Mouse (Mus musculus): Measurements from ENCODE around the gene Gan. TPM values are rescaled to one million over a fixed set of nuclear protein-coding genes. Genes with fewer than 3 reads are reported as not detected.

Gan gene
- polyA plus RNA-seq, 1 experiment from 2014 or later: 3.0 TPM

DNA sequence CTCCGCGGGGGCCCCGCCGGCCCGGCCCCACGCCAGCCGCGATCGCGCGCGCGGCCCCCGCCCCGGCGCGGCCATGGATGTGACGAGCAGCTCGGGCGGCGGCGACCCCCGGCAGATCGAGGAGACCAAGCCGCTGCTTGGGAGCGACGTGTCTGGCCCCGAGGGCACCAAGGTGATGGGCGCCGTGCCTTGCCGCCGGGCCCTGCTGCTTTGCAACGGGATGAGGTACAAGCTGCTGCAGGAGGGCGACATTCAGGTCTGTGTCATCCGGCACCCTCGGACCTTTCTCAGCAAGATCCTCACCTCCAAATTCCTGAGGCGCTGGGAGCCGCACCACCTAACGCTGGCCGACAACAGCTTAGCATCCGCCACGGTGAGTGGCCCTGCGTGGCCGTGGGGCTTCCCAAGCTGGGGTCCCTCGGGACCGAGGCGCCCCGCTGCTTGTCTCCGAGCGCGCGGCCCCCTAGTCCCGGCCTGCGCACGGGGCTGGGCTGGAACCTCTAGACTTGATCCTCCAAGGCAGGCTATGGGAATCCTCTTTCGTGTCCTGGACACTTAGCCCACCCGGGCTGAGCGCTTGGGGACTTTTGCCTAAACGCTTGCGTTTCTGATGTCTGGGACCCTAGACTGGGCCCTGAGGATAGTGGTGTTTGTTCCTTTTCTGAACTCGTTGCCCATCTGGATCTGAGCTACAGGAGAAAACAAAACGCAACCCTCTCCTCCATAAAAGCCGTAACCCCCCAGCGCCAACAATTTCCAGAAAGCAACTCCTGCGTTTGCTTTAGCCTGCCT, 99.3 kb downstream of the Gan start, which contains the start of gene Cmip:
Cmip (plus strand) TSS at position 36 of the 792 bp plus-strand sequence.
- Histone ChIP-seq H3K27me3 (replicated peaks; ENCODE audit: control insufficient read depth, insufficient read depth, low read length) (no peaks in the 10 kb centered on the region), H3K27ac (ENCODE audit: low read depth) (peak within 1 kb of the TSS; percentile 77), H3K36me3 (ENCODE audit: control insufficient read depth, insufficient read depth, low read length) (no peaks in the 10 kb centered on the region), H3K4me1 (replicated peaks; ENCODE audit: control insufficient read depth, insufficient read depth, low read length) (peaks cover 36% of the 10 kb centered on the region), H3K4me2 (ENCODE audit: low read length) (peak within 1 kb of the TSS; percentile 89), H3K9me3 (ENCODE audit: control insufficient read depth, low read length) (no peaks in the 10 kb centered on the region), H3K4me3 (ENCODE audit: low read depth, low read length) (peak within 1 kb of the TSS; percentile 100), H3K9ac (ENCODE audit: low read length) (peak within 1 kb of the TSS; percentile 93)
- peak; percentile 79 for DNase-seq (ENCODE audit: low spot score)
- ATAC-seq (replicated peaks; ENCODE audit: low FRiP score, low TSS enrichment, low read depth): peak; percentile 32; the same call in 1 of the 2 replicates
- under 1% methylated on average over 62 of the region's 65 CpGs for WGBS

DNA sequence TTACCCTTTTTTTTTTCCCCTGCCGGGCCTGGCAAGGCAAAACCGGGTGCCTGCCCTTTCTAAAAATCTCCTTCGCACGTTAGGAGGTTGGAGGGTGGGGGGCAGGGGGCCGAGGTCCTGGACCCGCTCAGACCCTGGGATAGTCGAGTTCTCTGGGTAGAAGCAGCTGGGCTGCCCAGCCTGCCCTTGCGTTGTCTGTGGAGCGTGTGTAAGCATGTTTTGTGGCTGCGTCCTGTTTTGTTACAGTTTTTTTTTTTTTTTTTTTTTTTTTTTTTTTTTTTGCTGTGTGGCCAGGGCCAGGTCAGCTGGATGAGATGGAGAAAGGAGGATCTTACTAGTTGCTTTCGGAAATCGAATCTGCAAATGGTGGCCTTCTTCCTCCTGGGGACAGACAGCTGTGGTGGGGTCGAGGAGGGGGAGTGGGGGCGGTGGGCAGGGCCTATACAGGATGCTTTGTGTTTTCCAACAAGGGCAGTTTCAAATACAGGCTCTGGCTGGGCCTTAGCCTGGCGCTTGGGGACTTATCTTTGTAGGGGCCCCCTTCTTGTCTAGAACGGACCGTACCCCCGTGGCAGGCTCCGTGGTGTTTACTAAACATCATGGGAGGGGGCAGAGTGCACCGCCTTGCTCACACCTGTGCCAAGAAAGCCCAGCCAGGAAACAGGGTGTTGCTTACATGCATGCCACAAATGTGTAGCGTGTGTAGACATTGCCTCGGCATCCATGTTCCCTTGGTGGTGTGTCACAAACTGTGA, 100.1 kb downstream of the Gan start:
- ATAC-seq (replicated peaks; ENCODE audit: low FRiP score, low TSS enrichment, low read depth) (no peak), DNase-seq (ENCODE audit: low spot score) (peak; percentile 75)

DNA sequence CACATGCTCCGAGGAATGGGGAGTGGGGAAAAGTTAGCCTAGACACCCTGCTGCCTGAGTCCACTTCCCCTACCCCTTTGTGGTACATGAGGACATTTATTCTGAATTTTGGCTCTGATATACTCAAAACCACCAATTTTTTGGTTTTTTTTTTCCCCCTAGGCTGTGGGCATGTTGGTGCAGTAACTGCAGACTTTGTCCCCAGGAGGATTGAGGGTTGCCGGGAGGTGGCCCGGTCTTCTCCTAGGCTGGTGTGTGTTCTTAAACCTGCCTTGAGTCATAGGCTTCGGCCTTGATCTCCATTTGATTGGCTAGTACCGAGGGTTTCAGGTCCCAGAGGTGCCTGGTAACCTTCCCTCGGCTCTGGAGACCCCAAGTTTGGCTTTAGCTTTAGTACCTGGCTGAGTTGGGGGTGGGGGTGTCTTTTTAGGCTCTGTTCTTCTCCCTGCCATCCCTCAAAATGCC, 100.7 kb downstream of the Gan start:
- Histone ChIP-seq H3K9me3 (ENCODE audit: control insufficient read depth, low read length) (no peaks in the 10 kb centered on the region), H3K4me2 (ENCODE audit: low read length) (peak overlapping the region; percentile 89), H3K4me1 (replicated peaks; ENCODE audit: control insufficient read depth, insufficient read depth, low read length) (peaks cover 44% of the 10 kb centered on the region), H3K27ac (ENCODE audit: low read depth) (peak overlapping the region; percentile 77), H3K27me3 (replicated peaks; ENCODE audit: control insufficient read depth, insufficient read depth, low read length) (no peaks in the 10 kb centered on the region), H3K36me3 (ENCODE audit: control insufficient read depth, insufficient read depth, low read length) (no peaks in the 10 kb centered on the region), H3K9ac (ENCODE audit: low read length) (peak overlapping the region; percentile 93), H3K4me3 (ENCODE audit: low read depth, low read length) (peak overlapping the region; percentile 100)
- no peak for DNase-seq (ENCODE audit: low spot score)
- no peak for ATAC-seq (replicated peaks; ENCODE audit: low FRiP score, low TSS enrichment, low read depth)
- WGBS: 49% methylated on average over 6 of the region's 6 CpGs

More for the DNA sequence above, 100.1 kb downstream of the Gan start:
- 4% methylated on average over 22 of the region's 22 CpGs for WGBS
- Histone ChIP-seq H3K4me1 (replicated peaks; ENCODE audit: control insufficient read depth, insufficient read depth, low read length) (peaks cover 42% of the 10 kb centered on the region), H3K4me3 (ENCODE audit: low read depth, low read length) (peak overlapping the region; percentile 100), H3K27me3 (replicated peaks; ENCODE audit: control insufficient read depth, insufficient read depth, low read length) (no peaks in the 10 kb centered on the region), H3K9ac (ENCODE audit: low read length) (peak overlapping the region; percentile 93), H3K9me3 (ENCODE audit: control insufficient read depth, low read length) (no peaks in the 10 kb centered on the region), H3K36me3 (ENCODE audit: control insufficient read depth, insufficient read depth, low read length) (no peaks in the 10 kb centered on the region), H3K27ac (ENCODE audit: low read depth) (peak overlapping the region; percentile 77), H3K4me2 (ENCODE audit: low read length) (peak overlapping the region; percentile 89)

DNA sequence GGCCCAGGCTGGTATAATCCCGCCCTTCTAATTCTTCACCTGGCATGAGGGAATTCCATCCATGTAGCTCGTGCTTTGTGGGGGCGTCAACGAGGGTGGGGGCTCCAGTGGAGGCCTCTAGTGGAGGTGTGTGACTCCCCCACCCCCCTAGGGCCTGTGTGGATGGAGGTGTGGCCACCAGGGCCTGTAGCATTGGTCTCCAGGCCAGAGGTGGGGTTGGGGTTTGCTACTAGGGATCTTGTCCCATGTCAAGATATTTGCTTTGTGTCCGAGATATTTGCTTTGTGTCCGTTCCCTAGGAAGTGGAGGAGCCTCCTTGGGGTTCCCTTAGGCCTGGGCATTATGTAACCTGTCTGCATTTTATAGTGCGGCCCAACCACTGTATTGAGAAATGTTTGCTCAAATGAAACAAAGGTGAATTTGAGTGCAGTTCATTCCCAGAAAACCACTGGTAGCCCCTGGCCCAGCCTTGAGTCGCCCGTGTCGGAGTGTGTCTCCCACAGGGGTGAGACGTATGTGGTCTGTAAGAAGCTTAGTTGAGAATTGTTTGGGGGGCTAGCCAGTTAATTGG, 101.6 kb downstream of the Gan start:
- ATAC-seq (replicated peaks; ENCODE audit: low FRiP score, low TSS enrichment, low read depth) (no peak), DNase-seq (ENCODE audit: low spot score) (no peak)
- H3K9ac ChIP-seq (ENCODE audit: low read length): peak overlapping the region; percentile 93
- peak overlapping the region; percentile 89 for H3K4me2 ChIP-seq (ENCODE audit: low read length)
- peak overlapping the region; percentile 7; the same call in 1 of the 2 replicates for H3K27ac ChIP-seq (ENCODE audit: low read depth)
- peaks cover 44% of the 10 kb centered on the region for H3K4me1 ChIP-seq (replicated peaks; ENCODE audit: control insufficient read depth, insufficient read depth, low read length)
- H3K36me3 ChIP-seq (ENCODE audit: control insufficient read depth, insufficient read depth, low read length): no peaks in the 10 kb centered on the region
- 61% methylated on average over 11 of the region's 11 CpGs for WGBS
- H3K9me3 ChIP-seq (ENCODE audit: control insufficient read depth, low read length): no peaks in the 10 kb centered on the region
- no peaks in the 10 kb centered on the region for H3K27me3 ChIP-seq (replicated peaks; ENCODE audit: control insufficient read depth, insufficient read depth, low read length)
- H3K4me3 ChIP-seq (ENCODE audit: low read depth, low read length): peak overlapping the region; percentile 100

DNA sequence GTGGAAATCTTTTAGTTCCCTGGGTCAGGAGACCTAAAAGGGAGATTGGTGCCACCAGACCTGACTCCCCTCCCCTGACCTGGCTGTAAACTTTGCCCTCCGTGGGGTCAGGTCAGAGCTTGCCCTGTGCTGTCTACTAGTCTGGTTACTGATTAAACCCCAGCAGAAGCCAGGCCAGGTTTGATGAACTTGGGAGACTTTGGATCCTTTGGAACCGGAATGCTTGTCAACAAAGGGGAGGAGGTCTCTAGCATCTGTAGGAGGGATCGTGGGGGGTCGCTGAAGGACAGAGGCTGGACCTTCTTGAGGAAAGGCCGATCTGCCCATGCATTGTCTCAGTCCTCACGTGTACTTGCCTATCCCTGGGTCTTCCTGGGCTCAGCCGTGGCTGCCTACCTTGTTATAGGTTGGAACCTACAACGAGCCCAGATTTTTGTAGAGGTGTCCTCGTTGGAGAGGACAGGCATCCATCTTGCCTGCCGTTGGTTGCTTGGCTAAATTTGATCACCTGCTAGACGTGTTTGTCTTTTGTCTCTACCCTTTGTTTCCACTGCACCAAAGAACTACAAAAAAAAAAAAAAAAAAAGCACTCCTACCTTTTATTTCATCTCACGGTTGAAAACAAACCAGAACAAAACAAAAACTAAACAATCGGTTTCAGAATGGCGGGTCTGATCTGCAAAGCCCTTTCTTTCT, 102.4 kb downstream of the Gan start:
- Histone ChIP-seq H3K9ac (ENCODE audit: low read length) (peak overlapping the region; percentile 93; the same call in 1 of the 2 replicates), H3K9me3 (ENCODE audit: control insufficient read depth, low read length) (no peaks in the 10 kb centered on the region), H3K27me3 (replicated peaks; ENCODE audit: control insufficient read depth, insufficient read depth, low read length) (no peaks in the 10 kb centered on the region), H3K4me1 (replicated peaks; ENCODE audit: control insufficient read depth, insufficient read depth, low read length) (peaks cover 44% of the 10 kb centered on the region), H3K36me3 (ENCODE audit: control insufficient read depth, insufficient read depth, low read length) (no peaks in the 10 kb centered on the region), H3K4me3 (ENCODE audit: low read depth, low read length) (peak overlapping the region; percentile 6; the same call in 1 of the 2 replicates), H3K4me2 (ENCODE audit: low read length) (peak overlapping the region; percentile 89), H3K27ac (ENCODE audit: low read depth) (peak overlapping the region; percentile 9; the same call in 1 of the 2 replicates)
- WGBS: 32% methylated on average over 14 of the region's 14 CpGs
- DNase-seq (ENCODE audit: low spot score): peak; percentile 65
- no peak for ATAC-seq (replicated peaks; ENCODE audit: low FRiP score, low TSS enrichment, low read depth)

DNA sequence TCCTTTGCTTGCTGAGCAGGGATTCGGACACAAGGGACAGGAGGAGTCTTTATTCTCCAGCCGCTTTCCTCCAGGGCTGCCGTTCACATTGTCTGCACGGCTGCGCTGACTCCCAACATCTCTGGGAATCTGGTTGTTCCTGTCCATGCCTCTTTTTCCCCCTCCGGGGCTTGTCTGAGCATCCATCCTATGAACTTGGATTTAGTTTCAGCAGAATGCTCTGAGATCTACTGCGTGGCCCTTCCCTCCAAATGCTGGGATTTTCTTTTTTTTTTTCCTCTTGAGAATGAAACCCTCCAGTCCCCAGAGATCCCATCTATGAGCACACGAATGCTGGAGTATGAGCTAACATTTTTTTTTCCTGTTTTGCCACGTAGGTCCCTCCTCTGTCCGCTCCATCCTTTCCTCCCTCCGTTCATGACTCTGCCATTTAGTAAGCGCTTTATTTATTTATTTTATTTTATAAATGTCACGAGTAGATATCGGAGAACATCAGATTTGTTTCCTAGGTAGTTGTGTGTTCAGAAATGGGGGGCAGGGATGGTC, 103.1 kb downstream of the Gan start:
- H3K4me2 ChIP-seq (ENCODE audit: low read length): peak overlapping the region; percentile 89
- DNase-seq (ENCODE audit: low spot score) (no peak), ATAC-seq (replicated peaks; ENCODE audit: low FRiP score, low TSS enrichment, low read depth) (no peak)
- H3K9me3 ChIP-seq (ENCODE audit: control insufficient read depth, low read length): no peaks in the 10 kb centered on the region
- H3K4me3 ChIP-seq (ENCODE audit: low read depth, low read length): no peak overlapping the region
- peak overlapping the region; percentile 3; the same call in 1 of the 2 replicates for H3K27ac ChIP-seq (ENCODE audit: low read depth)
- no peaks in the 10 kb centered on the region for H3K27me3 ChIP-seq (replicated peaks; ENCODE audit: control insufficient read depth, insufficient read depth, low read length)
- H3K9ac ChIP-seq (ENCODE audit: low read length): no peak overlapping the region
- H3K36me3 ChIP-seq (ENCODE audit: control insufficient read depth, insufficient read depth, low read length): no peaks in the 10 kb centered on the region
- H3K4me1 ChIP-seq (replicated peaks; ENCODE audit: control insufficient read depth, insufficient read depth, low read length): peaks cover 44% of the 10 kb centered on the region
- WGBS: 36% methylated on average over 14 of the region's 14 CpGs

DNA sequence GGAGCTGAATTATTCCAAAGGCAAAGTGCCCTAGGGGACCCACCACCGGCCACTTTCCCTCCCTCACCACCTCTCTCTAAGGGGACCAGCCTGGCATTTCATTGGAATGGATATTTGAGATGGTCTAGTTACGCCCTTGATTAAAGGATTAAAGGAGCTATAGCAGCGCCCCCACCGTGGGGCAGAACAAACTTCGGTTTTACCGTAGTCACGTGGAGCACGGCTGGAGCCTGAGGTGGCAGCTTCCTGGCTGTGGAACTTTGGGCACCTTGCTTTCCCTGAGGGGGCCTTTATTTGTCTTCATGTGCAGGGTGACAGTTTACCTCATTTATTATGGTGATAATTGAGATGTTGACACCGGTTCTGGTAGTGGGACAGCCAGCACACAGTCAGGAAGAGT, 103.8 kb downstream of the Gan start:
- H3K4me3 ChIP-seq (ENCODE audit: low read depth, low read length): no peak overlapping the region

DNA sequence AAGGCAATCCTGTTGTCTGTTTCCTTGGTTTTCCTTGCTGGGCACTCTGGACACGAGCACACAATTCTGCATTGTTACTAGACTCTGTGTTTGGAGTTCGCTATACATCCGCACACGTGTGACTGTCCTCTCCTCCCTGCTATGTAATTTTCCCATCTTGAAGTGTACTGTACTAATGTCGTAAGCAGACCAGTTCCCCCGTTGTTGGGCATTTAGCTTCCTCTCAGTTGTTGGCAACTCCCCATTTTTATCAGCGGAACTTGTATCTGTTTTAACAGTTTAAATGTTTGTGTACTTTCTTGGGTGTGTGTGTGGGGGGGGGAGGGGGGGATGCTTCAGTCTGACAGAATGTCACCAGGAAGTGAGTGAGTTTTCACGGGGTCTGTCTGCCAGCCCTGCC, 104.8 kb downstream of the Gan start:
- Histone ChIP-seq H3K9me3 (ENCODE audit: control insufficient read depth, low read length) (no peaks in the 10 kb centered on the region), H3K27me3 (replicated peaks; ENCODE audit: control insufficient read depth, insufficient read depth, low read length) (no peaks in the 10 kb centered on the region), H3K36me3 (ENCODE audit: control insufficient read depth, insufficient read depth, low read length) (no peaks in the 10 kb centered on the region), H3K4me2 (ENCODE audit: low read length) (no peak overlapping the region), H3K27ac (ENCODE audit: low read depth) (no peak overlapping the region), H3K4me3 (ENCODE audit: low read depth, low read length) (no peak overlapping the region), H3K9ac (ENCODE audit: low read length) (no peak overlapping the region), H3K4me1 (replicated peaks; ENCODE audit: control insufficient read depth, insufficient read depth, low read length) (peaks cover 44% of the 10 kb centered on the region)
- ATAC-seq (replicated peaks; ENCODE audit: low FRiP score, low TSS enrichment, low read depth): no peak
- no peak for DNase-seq (ENCODE audit: low spot score)
- 40% methylated on average over 8 of the region's 8 CpGs for WGBS

More for the DNA sequence above, 103.8 kb downstream of the Gan start:
- H3K9ac ChIP-seq (ENCODE audit: low read length): no peak overlapping the region
- peaks cover 44% of the 10 kb centered on the region for H3K4me1 ChIP-seq (replicated peaks; ENCODE audit: control insufficient read depth, insufficient read depth, low read length)
- no peaks in the 10 kb centered on the region for H3K9me3 ChIP-seq (ENCODE audit: control insufficient read depth, low read length)
- no peaks in the 10 kb centered on the region for H3K27me3 ChIP-seq (replicated peaks; ENCODE audit: control insufficient read depth, insufficient read depth, low read length)
- H3K27ac ChIP-seq (ENCODE audit: low read depth): no peak overlapping the region
- ATAC-seq (replicated peaks; ENCODE audit: low FRiP score, low TSS enrichment, low read depth) (no peak), DNase-seq (ENCODE audit: low spot score) (no peak)
- H3K36me3 ChIP-seq (ENCODE audit: control insufficient read depth, insufficient read depth, low read length): no peaks in the 10 kb centered on the region
- H3K4me2 ChIP-seq (ENCODE audit: low read length): peak overlapping the region; percentile 89
- whole genome bisulfite sequencing: 39% methylated on average over 9 of the region's 9 CpGs
